Mouse (Mus musculus): ENCODE results near the gene Tmem200b. TPM values are rescaled to one million over a fixed set of nuclear protein-coding genes. Genes with fewer than 3 reads are reported as not detected.

Tmem200b gene
- polyA plus RNA-seq, 1 experiment from 2014 or later, result 0.60 TPM

GRCm38 (mm10) chr4:131901090-131901489 is 20.5 kb upstream of the Tmem200b start:
- ATAC-seq (ENCODE audit: low FRiP score), result no peak

DNA sequence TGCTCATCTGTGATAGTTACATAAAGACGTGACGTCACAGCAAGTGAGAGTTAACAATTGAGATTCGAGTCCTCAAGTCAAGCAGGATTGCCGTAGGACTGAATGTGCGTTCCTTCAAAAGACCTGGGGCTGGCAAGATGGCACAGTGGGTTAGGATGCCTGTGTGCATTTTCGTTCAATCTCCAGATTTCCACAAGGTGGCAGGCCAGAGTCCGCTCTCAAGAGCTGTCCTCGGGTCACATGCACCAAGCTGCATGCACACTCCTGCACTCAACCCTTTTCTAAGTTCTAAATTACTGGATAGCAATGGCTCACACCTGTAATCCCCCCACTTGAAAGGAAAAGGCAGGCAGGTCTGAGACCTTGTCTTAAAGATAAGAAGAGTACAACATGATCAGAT is 17.1 kb upstream of the Tmem200b start:
- DNase-seq (ENCODE audit: low spot score) (peak; percentile 65), ATAC-seq (ENCODE audit: low FRiP score) (no peak)
- WGBS, result 59% methylated on average over 8 of the region's 8 CpGs
- no peak overlapping the region for H3K9ac ChIP-seq (ENCODE audit: low read depth, low read length)
- peaks cover 17% of the 10 kb centered on the region for H3K36me3 ChIP-seq (ENCODE audit: control insufficient read depth, insufficient read depth, low read length)
- no peak overlapping the region for H3K27ac ChIP-seq (ENCODE audit: low read depth, low read length)
- no peaks in the 10 kb centered on the region for H3K27me3 ChIP-seq (ENCODE audit: control insufficient read depth, insufficient read depth, low read length)
- H3K4me2 ChIP-seq (replicated peaks; ENCODE audit: low read depth, low read length), result no peak overlapping the region
- no peaks in the 10 kb centered on the region for H3K4me1 ChIP-seq (replicated peaks; ENCODE audit: control insufficient read depth, insufficient read depth, low read length)
- H3K9me3 ChIP-seq (ENCODE audit: control insufficient read depth, low read length), result no peaks in the 10 kb centered on the region
- no peak overlapping the region for H3K4me3 ChIP-seq (ENCODE audit: low read depth, low read length)

More at GRCm38 (mm10) chr4:131901090-131901489, 20.5 kb upstream of the Tmem200b start:
- no peak for DNase-seq (ENCODE audit: low spot score)
- H3K9me3 ChIP-seq (ENCODE audit: control insufficient read depth, low read length), result no peaks in the 10 kb centered on the region
- H3K27me3 ChIP-seq (ENCODE audit: control insufficient read depth, insufficient read depth, low read length), result no peaks in the 10 kb centered on the region
- no peak overlapping the region for H3K27ac ChIP-seq (ENCODE audit: low read depth, low read length)
- no peak overlapping the region for H3K9ac ChIP-seq (ENCODE audit: low read depth, low read length)
- no peak overlapping the region for H3K4me3 ChIP-seq (ENCODE audit: low read depth, low read length)
- no peak overlapping the region for H3K4me2 ChIP-seq (replicated peaks; ENCODE audit: low read depth, low read length)
- WGBS, result 92% methylated on average over 15 of the region's 15 CpGs
- peaks cover 30% of the 10 kb centered on the region for H3K36me3 ChIP-seq (ENCODE audit: control insufficient read depth, insufficient read depth, low read length)
- H3K4me1 ChIP-seq (replicated peaks; ENCODE audit: control insufficient read depth, insufficient read depth, low read length), result no peaks in the 10 kb centered on the region

- WGBS, result 83% methylated on average over 6 of the region's 6 CpGs
Measured at GRCm38 (mm10) chr4:131906423-131906822, 15.1 kb upstream of the Tmem200b start.

DNA sequence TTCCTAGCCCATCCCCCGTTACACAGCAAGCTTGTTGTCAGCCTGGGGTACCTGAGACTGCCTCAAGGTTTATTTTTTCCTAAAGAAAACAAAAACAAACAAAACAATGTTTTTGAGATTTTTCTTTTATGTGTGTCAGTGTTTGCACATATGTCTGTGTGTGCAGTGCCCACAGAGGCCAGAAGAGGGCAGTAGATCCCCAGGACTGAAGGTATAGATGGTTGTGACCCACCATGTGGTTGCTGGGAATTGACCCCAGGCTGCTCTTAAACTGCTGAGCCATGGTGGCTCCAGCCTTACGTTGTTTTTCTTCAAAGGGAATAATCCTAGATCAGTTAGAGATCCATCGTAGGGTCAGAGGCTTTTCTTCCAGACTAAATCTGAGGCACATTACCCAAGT is 13.7 kb upstream of the Tmem200b start:
- peaks cover 9% of the 10 kb centered on the region; the same call in 1 of the 2 replicates for H3K4me1 ChIP-seq (replicated peaks; ENCODE audit: control insufficient read depth, insufficient read depth, low read length)
- no peak for DNase-seq (ENCODE audit: low spot score)
- no peak overlapping the region for H3K4me3 ChIP-seq (ENCODE audit: low read depth, low read length)
- H3K36me3 ChIP-seq (ENCODE audit: control insufficient read depth, insufficient read depth, low read length), result no peaks in the 10 kb centered on the region
- WGBS, result 94% methylated on average over 3 of the region's 3 CpGs
- H3K4me2 ChIP-seq (replicated peaks; ENCODE audit: low read depth, low read length), result no peak overlapping the region
- ATAC-seq (ENCODE audit: low FRiP score), result no peak
- H3K9me3 ChIP-seq (ENCODE audit: control insufficient read depth, low read length), result no peaks in the 10 kb centered on the region
- no peak overlapping the region for H3K27ac ChIP-seq (ENCODE audit: low read depth, low read length)
- H3K9ac ChIP-seq (ENCODE audit: low read depth, low read length), result no peak overlapping the region
- H3K27me3 ChIP-seq (ENCODE audit: control insufficient read depth, insufficient read depth, low read length), result no peaks in the 10 kb centered on the region; the same call in 1 of the 2 replicates

More at GRCm38 (mm10) chr4:131906423-131906822, 15.1 kb upstream of the Tmem200b start:
- Histone ChIP-seq H3K4me3 (ENCODE audit: low read depth, low read length) (no peak overlapping the region), H3K27me3 (ENCODE audit: control insufficient read depth, insufficient read depth, low read length) (no peaks in the 10 kb centered on the region), H3K36me3 (ENCODE audit: control insufficient read depth, insufficient read depth, low read length) (peaks cover 5% of the 10 kb centered on the region; the same call in 1 of the 2 replicates), H3K9me3 (ENCODE audit: control insufficient read depth, low read length) (no peaks in the 10 kb centered on the region), H3K9ac (ENCODE audit: low read depth, low read length) (no peak overlapping the region), H3K4me2 (replicated peaks; ENCODE audit: low read depth, low read length) (no peak overlapping the region), H3K27ac (ENCODE audit: low read depth, low read length) (no peak overlapping the region), H3K4me1 (replicated peaks; ENCODE audit: control insufficient read depth, insufficient read depth, low read length) (peaks cover 9% of the 10 kb centered on the region; the same call in 1 of the 2 replicates)
- ATAC-seq (ENCODE audit: low FRiP score) (no peak), DNase-seq (ENCODE audit: low spot score) (no peak)

DNA sequence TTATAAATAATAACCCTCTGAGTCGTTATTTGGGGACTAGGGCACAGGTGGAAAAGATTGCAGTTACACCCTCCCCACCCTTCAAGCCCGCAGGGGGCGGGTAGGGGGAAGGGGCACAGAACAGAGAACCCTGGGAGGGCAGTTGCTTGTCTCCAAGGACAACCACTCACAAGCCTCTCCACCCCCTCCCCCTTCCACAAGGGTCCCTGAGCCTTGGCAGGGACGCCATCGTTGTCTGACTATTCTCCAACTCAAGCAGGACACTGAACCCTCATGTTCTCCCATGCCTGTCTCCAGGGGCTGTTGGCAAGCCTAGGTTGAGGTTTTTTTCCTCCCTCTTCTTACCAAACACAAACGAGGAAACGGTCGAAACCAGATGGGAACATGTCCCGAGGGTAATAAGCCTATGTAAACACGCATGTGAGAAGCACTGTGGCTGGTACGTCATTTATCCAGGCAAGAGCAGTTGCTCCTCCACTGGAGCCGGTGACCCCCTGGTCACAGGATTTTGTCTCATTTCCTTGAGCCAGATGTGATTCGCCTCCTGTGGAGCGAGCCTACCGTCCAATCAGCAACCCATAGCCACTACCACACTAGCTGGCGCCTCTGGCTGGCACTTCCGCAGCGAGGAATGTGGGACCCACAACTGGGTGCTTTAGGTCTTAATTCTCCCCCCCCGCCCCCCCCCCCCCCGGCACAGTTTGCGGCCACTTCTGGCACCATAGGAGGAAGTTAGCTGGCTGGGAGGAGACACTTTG is 11.2 kb upstream of the Tmem200b start:
- H3K36me3 ChIP-seq (ENCODE audit: control insufficient read depth, insufficient read depth, low read length), result no peaks in the 10 kb centered on the region
- no peaks in the 10 kb centered on the region for H3K9me3 ChIP-seq (ENCODE audit: control insufficient read depth, low read length)
- ATAC-seq (ENCODE audit: low FRiP score) (peak; percentile 60; the same call in 1 of the 2 replicates), DNase-seq (ENCODE audit: low spot score) (peak; percentile 68)
- peaks cover 9% of the 10 kb centered on the region for H3K27me3 ChIP-seq (ENCODE audit: control insufficient read depth, insufficient read depth, low read length)
- H3K4me1 ChIP-seq (replicated peaks; ENCODE audit: control insufficient read depth, insufficient read depth, low read length), result peaks cover 17% of the 10 kb centered on the region; the same call in 1 of the 2 replicates
- no peak overlapping the region for H3K4me3 ChIP-seq (ENCODE audit: low read depth, low read length)
- H3K27ac ChIP-seq (ENCODE audit: low read depth, low read length), result peak overlapping the region; percentile 65
- peak overlapping the region; percentile 26; the same call in 1 of the 2 replicates for H3K4me2 ChIP-seq (replicated peaks; ENCODE audit: low read depth, low read length)
- no peak overlapping the region for H3K9ac ChIP-seq (ENCODE audit: low read depth, low read length)
- 17% methylated on average over 18 of the region's 21 CpGs for WGBS

- Histone ChIP-seq H3K27ac (ENCODE audit: low read depth, low read length) (no peak overlapping the region), H3K4me2 (replicated peaks; ENCODE audit: low read depth, low read length) (no peak overlapping the region), H3K27me3 (ENCODE audit: control insufficient read depth, insufficient read depth, low read length) (peaks cover 16% of the 10 kb centered on the region), H3K9me3 (ENCODE audit: control insufficient read depth, low read length) (no peaks in the 10 kb centered on the region), H3K4me1 (replicated peaks; ENCODE audit: control insufficient read depth, insufficient read depth, low read length) (peaks cover 19% of the 10 kb centered on the region; the same call in 1 of the 2 replicates), H3K36me3 (ENCODE audit: control insufficient read depth, insufficient read depth, low read length) (no peaks in the 10 kb centered on the region), H3K4me3 (ENCODE audit: low read depth, low read length) (no peak overlapping the region), H3K9ac (ENCODE audit: low read depth, low read length) (no peak overlapping the region)
- WGBS, result 52% methylated on average over 3 of the region's 5 CpGs
- ATAC-seq (ENCODE audit: low FRiP score), result no peak
- DNase-seq (ENCODE audit: low spot score), result no peak
Measured at GRCm38 (mm10) chr4:131911521-131911920, 10.1 kb upstream of the Tmem200b start.

GRCm38 (mm10) chr4:131913526-131913925 is 8.0 kb upstream of the Tmem200b start:
- Histone ChIP-seq H3K9ac (ENCODE audit: low read depth, low read length) (no peak overlapping the region), H3K4me2 (replicated peaks; ENCODE audit: low read depth, low read length) (no peak overlapping the region), H3K4me1 (replicated peaks; ENCODE audit: control insufficient read depth, insufficient read depth, low read length) (peaks cover 19% of the 10 kb centered on the region; the same call in 1 of the 2 replicates), H3K9me3 (ENCODE audit: control insufficient read depth, low read length) (no peaks in the 10 kb centered on the region), H3K27me3 (ENCODE audit: control insufficient read depth, insufficient read depth, low read length) (peaks cover 32% of the 10 kb centered on the region), H3K36me3 (ENCODE audit: control insufficient read depth, insufficient read depth, low read length) (no peaks in the 10 kb centered on the region), H3K27ac (ENCODE audit: low read depth, low read length) (no peak overlapping the region), H3K4me3 (ENCODE audit: low read depth, low read length) (no peak overlapping the region)
- ATAC-seq (ENCODE audit: low FRiP score) (no peak), DNase-seq (ENCODE audit: low spot score) (no peak)
- whole genome bisulfite sequencing, result 49% methylated on average over 10 of the region's 10 CpGs

DNA sequence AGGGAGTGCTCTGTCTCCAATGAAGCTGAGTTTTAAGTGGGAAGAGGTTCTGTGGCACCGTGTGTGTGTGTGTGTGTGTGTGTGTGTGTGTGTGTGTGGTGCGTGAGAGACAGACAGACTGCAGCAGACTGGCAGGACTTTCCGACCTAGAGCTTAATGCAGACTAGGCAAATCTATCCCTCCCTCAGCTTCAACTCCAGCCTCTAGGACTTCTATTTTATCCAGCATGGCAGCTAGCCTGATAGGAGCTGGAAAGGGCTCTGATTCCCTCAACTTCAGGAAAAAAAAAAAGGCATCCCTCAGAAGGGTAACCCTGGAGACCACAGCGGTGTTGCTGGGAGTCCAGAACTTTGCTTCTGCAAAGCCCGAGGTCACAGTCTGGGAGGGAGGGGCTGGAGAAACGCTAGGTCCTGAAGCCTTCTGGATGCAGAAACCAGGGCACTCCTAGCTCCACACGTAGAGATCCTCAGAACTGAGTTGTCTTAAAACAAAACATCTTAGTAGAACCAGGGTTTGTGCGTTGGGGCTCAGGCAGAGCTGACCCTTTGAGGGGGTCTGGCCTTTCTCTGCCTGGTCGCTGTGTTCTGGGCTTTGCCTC is 7.4 kb upstream of the Tmem200b start:
- no peak for DNase-seq (ENCODE audit: low spot score)

More for the DNA sequence above, 7.4 kb upstream of the Tmem200b start:
- no peaks in the 10 kb centered on the region for H3K9me3 ChIP-seq (ENCODE audit: control insufficient read depth, low read length)
- no peak overlapping the region for H3K9ac ChIP-seq (ENCODE audit: low read depth, low read length)
- peaks cover 38% of the 10 kb centered on the region for H3K27me3 ChIP-seq (ENCODE audit: control insufficient read depth, insufficient read depth, low read length)
- 9% methylated on average over 9 of the region's 9 CpGs for WGBS
- H3K4me1 ChIP-seq (replicated peaks; ENCODE audit: control insufficient read depth, insufficient read depth, low read length), result peaks cover 22% of the 10 kb centered on the region; the same call in 1 of the 2 replicates
- no peak overlapping the region for H3K4me3 ChIP-seq (ENCODE audit: low read depth, low read length)
- no peak for ATAC-seq (ENCODE audit: low FRiP score)
- H3K36me3 ChIP-seq (ENCODE audit: control insufficient read depth, insufficient read depth, low read length), result no peaks in the 10 kb centered on the region
- H3K4me2 ChIP-seq (replicated peaks; ENCODE audit: low read depth, low read length), result no peak overlapping the region
- H3K27ac ChIP-seq (ENCODE audit: low read depth, low read length), result no peak overlapping the region

Data from hindbrain, embryonic 11.5 days (tissue).